In the genomic region with DNA sequence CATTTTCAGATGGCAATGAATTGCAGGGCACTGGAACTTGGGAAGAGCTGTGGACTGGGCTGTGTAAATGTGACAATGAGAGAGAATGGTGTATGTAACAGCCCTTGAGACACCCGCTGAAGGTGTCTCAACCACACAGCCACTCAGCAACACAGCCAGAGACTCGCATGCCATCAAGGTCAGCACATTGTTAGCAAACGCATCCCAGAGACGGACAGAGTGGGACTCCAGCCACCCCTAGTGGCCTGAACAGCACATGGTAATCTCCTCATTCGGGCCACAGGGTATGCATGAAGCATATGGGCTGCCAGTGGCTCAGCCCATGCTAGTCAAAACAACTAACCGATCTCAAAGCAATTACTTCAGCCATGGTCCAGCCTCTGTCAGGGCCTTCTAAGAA, we compare ENCODE assay signal across 18 mouse cellular contexts.
DNase-seq lines count a peak whose midpoint lies in the region; TF ChIP-seq lines count a peak whose summit lies in the region.
"Had no signal": no experiment of that assay in that cellular context is flagged by ENCODE, and none has a peak within 500 bp of the region (broad histone marks: within the 10 kb centered on the region; RNA-seq: fewer than 3 reads in every experiment).

No protein-coding gene starts in this region.

- H3K36me3 ChIP-seq in testis, adult 2 months (ENCODE audit: control insufficient read depth, insufficient read depth, low read length) = no peaks in the 10 kb centered on the region
- H3K36me3 ChIP-seq: forebrain, embryonic 15.5 days; G1E; limb, embryonic 13.5 days had no signal

- no peak overlapping the region for H3K27ac ChIP-seq in left cerebral cortex, adult 2 months
- no peak overlapping the region for H3K27ac ChIP-seq in testis, adult 2 months (ENCODE audit: control insufficient read depth, insufficient read depth, low read depth, low read length)
- H3K27ac ChIP-seq: forebrain, embryonic 15.5 days; hindbrain, embryonic 12.5 days; limb, embryonic 13.5 days had no signal

- DNase-seq in embryo, embryonic 10.5 days (ENCODE audit: low spot score) = peak; percentile 7
- no peak for DNase-seq in embryo, embryonic 11 days
- no peak for DNase-seq in left cerebral cortex, adult 2 months (ENCODE audit: extremely low spot score in 1 of 2, low spot score in 2 of 2)
- DNase-seq in left cerebral cortex, adult 8-10 months (ENCODE audit: low spot score in 2 of 2) = no peak
- no peak for DNase-seq in testis, postnatal 14 days (ENCODE audit: low spot score)
- DNase-seq in urinary bladder, postnatal 25 days (ENCODE audit: low spot score) = no peak
- DNase-seq: cerebellum, adult 9-10 months; gastrocnemius, postnatal 14 days; kidney, adult 9 months; kidney, postnatal 4 days; lung, postnatal 4 days; right cerebral cortex, postnatal 4 days; thymus, postnatal 36 days had no signal

- no peak overlapping the region for H3K4me3 ChIP-seq in left cerebral cortex, adult 2 months
- H3K4me3 ChIP-seq in testis, adult 2 months (ENCODE audit: control insufficient read depth, low read depth, low read length) = no peak overlapping the region
- H3K4me3 ChIP-seq: forebrain, embryonic 15.5 days; hindbrain, embryonic 12.5 days; limb, embryonic 13.5 days had no signal

- peak; percentile 6 for TF ChIP-seq CTCF in left cerebral cortex, adult 2 months (IDR thresholded peaks at IDR 0.05)
- TF ChIP-seq CTCF in testis, adult 2 months (IDR thresholded peaks at IDR 0.05; ENCODE audit: control insufficient read depth, insufficient read depth, insufficient replicate concordance, low read depth, low read length) = peak; percentile 29; the same call in 1 of the 2 replicates

- intact Hi-C loops in left cerebral cortex, adult 2 months (cut with DNase I) = no loop called here

- no peaks in the 10 kb centered on the region for H3K4me1 ChIP-seq in testis, adult 2 months (ENCODE audit: control insufficient read depth, insufficient read depth, low read length)
- H3K4me1 ChIP-seq: limb, embryonic 13.5 days had no signal

- no peak for TF ChIP-seq POLR2A in testis, adult 2 months (IDR thresholded peaks at IDR 0.05; ENCODE audit: control insufficient read depth, low read depth, low read length)

- no peaks in the 10 kb centered on the region for H3K27me3 ChIP-seq in testis, adult 2 months (ENCODE audit: control insufficient read depth, insufficient read depth, low read length)
- H3K27me3 ChIP-seq: forebrain, embryonic 15.5 days; hindbrain, embryonic 12.5 days; limb, embryonic 13.5 days had no signal
